Mouse (Mus musculus) heart, adult 2 months (tissue): ENCODE results near the gene Gpbar1. TPM values are rescaled to one million over a fixed set of nuclear protein-coding genes. Genes with fewer than 3 reads are reported as not detected.
A peak's percentile ranks its signal among the peaks of the same experiment; 100 is the strongest.

ENCODE experiments used
- DNase-seq, 2 experiments: peaks; one replicate each; pipeline ENCODE4 v3.0.0; 2021
- H3K27ac ChIP-seq: fragments of 200-600 bp; 2 replicates; pipeline ENCODE4 v1.8.1; 2022
- H3K27me3 ChIP-seq: fragments of 200-500 bp; 2 replicates; pipeline ENCODE4 v1.6.1; 2012; ENCODE audit warnings: mild to moderate bottlenecking, low read length, inconsistent platforms, mixed read lengths; ENCODE audit not compliant: control insufficient read depth, insufficient read depth
- H3K36me3 ChIP-seq: fragments of 200-500 bp; 2 replicates; pipeline ENCODE4 v1.6.1; 2012; ENCODE audit warnings: low read length, inconsistent platforms; ENCODE audit not compliant: control insufficient read depth, insufficient read depth
- H3K4me1 ChIP-seq: fragments of 200-500 bp; 2 replicates; pipeline ENCODE4 v1.6.1; 2011; ENCODE audit warnings: low read length; ENCODE audit not compliant: control insufficient read depth, insufficient read depth
- H3K4me3 ChIP-seq: fragments of 200-600 bp; 2 replicates; pipeline ENCODE4 v1.8.1; 2022
- H3K79me2 ChIP-seq: fragments of 200-500 bp; replicated peaks from 2 replicates; pipeline ENCODE4 v1.6.1; 2012; ENCODE audit warnings: mild to moderate bottlenecking, inconsistent platforms, low read length, moderate library complexity, mixed read lengths; ENCODE audit not compliant: control insufficient read depth, insufficient read depth
- H3K9ac ChIP-seq: fragments of 200-500 bp; 2 replicates; pipeline ENCODE4 v1.6.1; 2012; ENCODE audit warnings: low read depth, mild to moderate bottlenecking, control low read depth, inconsistent platforms, low read length, mixed read lengths
- CTCF ChIP-seq: fragments of 200-600 bp; IDR thresholded peaks from 2 replicates; pipeline ENCODE4 v1.8.1; 2022; ENCODE audit warnings: antibody characterized with exemption, mild to moderate bottlenecking, moderate library complexity
- EP300 ChIP-seq: fragments of 200-500 bp; IDR thresholded peaks from 2 replicates; pipeline ENCODE4 v1.6.1; 2011; ENCODE audit warnings: low read depth, low read length, control low read depth; ENCODE audit not compliant: insufficient read depth
- POLR2A ChIP-seq: fragments of 200-500 bp; IDR thresholded peaks from 2 replicates; pipeline ENCODE4 v1.6.1; 2011; ENCODE audit warnings: mild to moderate bottlenecking, low read depth, low read length, control low read depth; ENCODE audit not compliant: insufficient read depth
- WGBS: fragments of 180-500 bp; shearing (Covaris S2); methylation state at CpG from one replicate; pipeline ENCODE4 v1.1.7; 2018; 5-methylcytosine and 5-hydroxymethylcytosine counted together
- intact Hi-C: fragments of 180-260 bp; cut with DNase I; formaldehyde crosslinking; loops from one replicate; pipeline ENCODE4 v1.15.1; 2025
- polyA plus RNA-seq: library from polyadenylated mRNA; depleted of rRNA; stranded (reverse); fragments of >200 nt; gene quantifications from 2 replicates; pipeline ENCODE4 v1.2.3, GENCODE M21; 2012
- total RNA-seq, 2 experiments: library from RNA; stranded (reverse); gene quantifications; 2 replicates each; pipeline ENCODE4 v1.2.3; 2021

Gpbar1 gene
- total and polyA plus RNA-seq, 3 experiments: 0.14 TPM; not detected in 2

DNA sequence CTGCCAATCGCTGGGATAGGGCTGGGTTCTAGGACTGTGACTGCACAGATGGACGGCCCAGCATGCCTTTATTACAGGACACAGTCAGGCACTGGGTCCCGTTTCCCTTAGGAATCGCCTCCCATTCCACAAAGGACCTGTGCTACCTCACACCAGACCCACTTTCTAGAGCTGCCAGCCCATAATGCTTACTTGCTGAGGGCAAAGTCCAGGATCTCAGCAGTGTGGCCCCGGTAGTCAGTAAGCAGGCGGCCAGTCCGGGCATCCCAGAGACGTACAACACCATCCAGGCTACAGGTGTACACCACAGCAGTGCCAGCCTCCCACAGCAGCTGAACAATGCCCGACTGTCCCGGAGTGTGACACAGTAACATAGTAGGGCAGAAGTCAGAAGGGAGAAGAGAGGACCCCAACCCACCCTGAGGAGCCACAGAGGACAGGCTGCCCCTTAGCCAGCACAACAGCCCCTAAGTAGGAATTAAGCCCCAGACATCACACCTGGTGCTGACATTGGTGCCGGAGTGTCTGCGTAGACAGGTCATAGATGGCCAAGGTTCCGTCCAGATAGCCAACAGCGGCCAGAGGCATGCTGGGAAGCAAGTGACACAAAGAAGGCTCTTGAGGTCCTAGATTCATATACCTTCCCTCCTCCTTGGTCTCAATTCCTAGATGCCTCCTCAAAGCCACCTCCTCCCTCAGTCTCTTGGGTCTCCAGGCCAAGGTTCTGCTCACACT lies 2.4 kb downstream of the Gpbar1 start:
- no peak overlapping the region for H3K4me3 ChIP-seq
- intact Hi-C loops: no loop called here
- DNase-seq: no peak
- H3K4me1 ChIP-seq: peaks cover 3% of the 10 kb centered on the region
- no peak overlapping the region for H3K27ac ChIP-seq
- no peaks in the 10 kb centered on the region for H3K36me3 ChIP-seq
- H3K79me2 ChIP-seq: no peaks in the 10 kb centered on the region
- no peak for TF ChIP-seq EP300
- no peak for TF ChIP-seq CTCF
- no peak for TF ChIP-seq POLR2A
- no peak overlapping the region for H3K9ac ChIP-seq
- no peaks in the 10 kb centered on the region for H3K27me3 ChIP-seq
- 95% methylated on average over 14 of the region's 14 CpGs for WGBS

DNA sequence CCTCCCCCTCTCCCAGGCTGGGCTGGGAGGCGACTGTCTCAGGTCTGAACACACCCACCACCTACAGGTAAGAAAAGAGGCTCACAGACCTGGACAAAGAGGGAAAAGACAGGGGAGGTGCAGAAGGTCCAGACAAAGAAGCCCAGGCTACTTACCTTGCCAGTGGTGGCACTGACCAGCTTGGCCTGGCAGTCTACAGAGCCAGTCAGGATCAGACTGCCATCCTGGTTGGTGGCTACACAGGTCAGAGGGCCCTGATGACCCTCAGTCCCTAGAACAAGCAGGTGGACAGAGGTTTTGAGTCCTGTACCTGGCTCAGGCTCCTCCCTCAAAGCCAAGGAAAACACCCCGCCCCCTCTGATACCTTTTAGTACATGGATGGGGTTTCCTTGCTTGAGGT lies 3.0 kb downstream of the Gpbar1 start:
- Histone ChIP-seq H3K36me3 (no peaks in the 10 kb centered on the region), H3K79me2 (no peaks in the 10 kb centered on the region), H3K4me3 (no peak overlapping the region), H3K27ac (no peak overlapping the region), H3K4me1 (peaks cover 3% of the 10 kb centered on the region), H3K9ac (no peak overlapping the region), H3K27me3 (no peaks in the 10 kb centered on the region)
- TF ChIP-seq EP300 (no peak), CTCF (no peak), POLR2A (no peak)
- WGBS: 91% methylated on average over 2 of the region's 2 CpGs
- intact Hi-C loops: no loop called here
- DNase-seq: no peak

DNA sequence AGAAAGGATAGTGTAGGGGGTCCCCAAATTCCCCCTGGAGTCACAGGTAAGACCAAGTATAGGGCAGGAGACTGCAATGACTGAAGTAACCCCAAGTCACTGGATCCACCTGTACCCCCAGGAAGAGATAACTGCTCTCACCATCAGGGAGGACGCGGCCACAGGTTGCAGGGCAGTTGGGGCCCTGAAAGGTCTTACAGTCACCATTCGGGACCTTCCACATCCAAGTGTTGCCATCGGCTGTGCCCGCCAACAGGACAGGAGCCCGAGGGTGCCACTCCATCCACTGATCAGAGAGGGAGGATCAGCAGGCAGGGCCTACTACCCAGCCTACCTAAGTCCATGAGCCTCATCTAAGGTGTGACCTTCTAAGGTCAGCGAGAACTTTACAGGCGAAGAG lies 3.5 kb downstream of the Gpbar1 start:
- intact Hi-C loops: no loop called here
- H3K36me3 ChIP-seq: no peaks in the 10 kb centered on the region

DNA sequence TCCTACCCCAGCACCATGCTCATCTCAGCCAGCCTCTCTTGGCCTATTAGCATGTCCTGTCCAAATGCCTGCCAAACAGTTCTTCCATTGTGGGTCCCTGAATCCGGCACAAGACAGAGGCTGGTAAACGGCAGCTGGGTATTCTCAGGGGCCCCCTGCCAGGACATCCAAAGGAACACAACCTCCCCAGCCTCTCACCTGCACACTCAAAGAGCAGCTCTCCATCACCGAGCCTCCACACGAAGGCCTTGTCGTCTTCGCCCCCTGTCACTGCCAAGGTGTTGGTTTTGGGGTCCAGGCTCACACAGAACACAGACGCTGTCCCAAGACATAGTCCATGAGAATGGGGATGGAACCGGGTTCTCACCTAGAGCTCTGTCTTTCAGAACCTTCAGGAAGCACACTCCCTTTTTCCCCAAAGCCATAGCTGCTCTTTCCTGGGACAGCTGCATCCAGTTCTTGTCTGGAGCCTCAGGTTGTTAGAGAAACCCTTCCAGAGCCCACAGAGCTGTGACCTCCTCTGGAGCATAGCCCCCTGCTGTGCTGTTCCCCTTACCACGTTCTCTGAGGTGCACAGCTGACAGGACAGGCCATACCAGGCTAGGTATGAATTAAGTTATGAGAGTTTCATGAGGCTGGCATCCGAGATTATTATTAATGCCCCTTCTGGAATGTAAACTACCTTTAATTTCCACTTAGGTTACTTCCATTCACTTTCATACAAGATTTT lies 4.7 kb downstream of the Gpbar1 start:
- Histone ChIP-seq H3K9ac (no peak overlapping the region), H3K4me3 (no peak overlapping the region), H3K27me3 (no peaks in the 10 kb centered on the region), H3K27ac (no peak overlapping the region), H3K36me3 (no peaks in the 10 kb centered on the region), H3K4me1 (peaks cover 5% of the 10 kb centered on the region), H3K79me2 (no peaks in the 10 kb centered on the region)
- DNase-seq: no peak
- no peak for TF ChIP-seq POLR2A
- TF ChIP-seq EP300: no peak
- no peak for TF ChIP-seq CTCF
- 88% methylated on average over 10 of the region's 10 CpGs for WGBS
- intact Hi-C loops: no loop called here

More for the DNA sequence above, 3.5 kb downstream of the Gpbar1 start:
- Histone ChIP-seq H3K4me1 (peaks cover 3% of the 10 kb centered on the region), H3K27me3 (no peaks in the 10 kb centered on the region), H3K9ac (no peak overlapping the region), H3K4me3 (no peak overlapping the region), H3K79me2 (no peaks in the 10 kb centered on the region), H3K27ac (no peak overlapping the region)
- DNase-seq: no peak
- 96% methylated on average over 8 of the region's 8 CpGs for WGBS
- TF ChIP-seq EP300 (no peak), CTCF (no peak), POLR2A (no peak)

DNA sequence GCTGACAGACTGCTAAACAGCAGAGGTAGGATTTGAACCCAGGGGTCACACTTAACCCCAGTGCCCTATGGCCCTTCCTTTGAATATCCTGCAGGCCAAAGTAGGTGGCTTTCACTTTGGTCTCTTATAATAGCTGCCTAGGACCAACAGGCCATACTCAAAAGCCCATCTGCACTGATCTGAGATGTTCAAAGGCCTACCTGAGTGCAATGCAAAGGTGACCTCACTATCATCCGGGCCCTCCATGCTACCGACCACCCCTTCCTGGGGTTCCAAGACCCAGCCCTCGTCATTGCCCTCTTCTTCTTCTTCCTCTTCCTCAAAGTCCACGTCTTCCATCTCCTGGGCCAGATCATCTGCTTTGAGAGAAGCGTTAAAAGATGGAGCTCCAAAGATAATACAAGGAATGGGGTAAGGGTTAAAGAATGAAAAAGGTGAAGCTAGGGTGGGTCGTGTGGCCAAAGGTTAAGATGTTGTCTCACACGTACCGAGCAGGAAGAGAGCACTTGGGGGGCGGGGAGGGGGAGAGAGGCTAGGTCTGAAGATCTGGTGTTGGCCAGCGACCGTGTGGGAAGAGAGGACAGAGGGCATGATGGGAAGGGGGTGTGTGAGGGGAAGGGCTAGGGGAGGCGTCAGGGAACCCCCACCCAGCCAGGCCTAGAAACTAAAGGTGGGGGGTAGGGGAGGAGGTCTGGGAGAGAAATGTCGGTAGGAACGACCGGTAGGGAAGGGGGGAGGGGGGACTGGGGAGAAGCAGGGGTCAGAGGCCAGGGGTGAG lies 5.5 kb downstream of the Gpbar1 start:
- H3K36me3 ChIP-seq: no peaks in the 10 kb centered on the region
- WGBS: 9% methylated on average over 15 of the region's 15 CpGs
- TF ChIP-seq EP300: no peak
- TF ChIP-seq CTCF: no peak
- no peak for TF ChIP-seq POLR2A
- DNase-seq: peak; percentile 63 to 69
- peak overlapping the region; percentile 66 for H3K9ac ChIP-seq
- peak overlapping the region; percentile 91 for H3K27ac ChIP-seq
- intact Hi-C loops: loop anchor here (1.0 kb wide), 2 partner anchors 48 to 78 kb away; partner anchors contain the start of gene Arpc2
- peak overlapping the region; percentile 77 for H3K4me3 ChIP-seq
- H3K27me3 ChIP-seq: no peaks in the 10 kb centered on the region
- no peaks in the 10 kb centered on the region for H3K79me2 ChIP-seq
- H3K4me1 ChIP-seq: peaks cover 7% of the 10 kb centered on the region
